Mouse (Mus musculus) embryonic facial prominence, embryonic 12.5 days (tissue): ENCODE data around the gene Kcnc1. TPM values are rescaled to one million over a fixed set of nuclear protein-coding genes. Genes with fewer than 3 reads are reported as not detected.

Experiments used
- ATAC-seq: fragments of 200-750 bp; cut with Nextera tagmentation; 2 replicates; pipeline ENCODE4 v1.8.0; 2017; ENCODE audit not compliant: insufficient number of reproducible peaks, insufficient read depth, low FRiP score, low TSS enrichment
- H3K27ac ChIP-seq: fragments of 300-500 bp; sonication (generic); 2 replicates; pipeline ENCODE4 v1.5.1; 2016; ENCODE audit warnings: mild to moderate bottlenecking
- H3K27me3 ChIP-seq: fragments of 300-500 bp; sonication (generic); 2 replicates; pipeline ENCODE4 v1.6.1; 2016; ENCODE audit warnings: mild to moderate bottlenecking, moderate library complexity
- H3K36me3 ChIP-seq: fragments of 300-500 bp; sonication (generic); 2 replicates; pipeline ENCODE4 v1.6.1; 2016; ENCODE audit warnings: mild to moderate bottlenecking
- H3K4me1 ChIP-seq: fragments of 300-500 bp; sonication (generic); 2 replicates; pipeline ENCODE4 v1.6.1; 2016
- H3K4me2 ChIP-seq: fragments of 300-500 bp; sonication (generic); replicated peaks from 2 replicates; pipeline ENCODE4 v1.6.1; 2016; ENCODE audit warnings: mild to moderate bottlenecking, moderate library complexity
- H3K4me3 ChIP-seq: fragments of 300-500 bp; sonication (generic); 2 replicates; pipeline ENCODE4 v1.5.1; 2016; ENCODE audit warnings: mild to moderate bottlenecking
- H3K9ac ChIP-seq: fragments of 300-500 bp; sonication (generic); 2 replicates; pipeline ENCODE4 v1.6.1; 2016; ENCODE audit warnings: mild to moderate bottlenecking, moderate library complexity
- H3K9me3 ChIP-seq: fragments of 300-500 bp; sonication (generic); 2 replicates; pipeline ENCODE4 v1.6.1; 2016; ENCODE audit warnings: mild to moderate bottlenecking, moderate library complexity
- WGBS: fragments of 180-500 bp; shearing (Covaris S2); methylation state at CpG from one replicate; pipeline ENCODE4 v1.1.7; 2016; 5-methylcytosine and 5-hydroxymethylcytosine counted together
- polyA plus RNA-seq: library from polyadenylated mRNA; unstranded; fragments of >200 nt; fragmentation: Nextera tagmentation; extraction: Ambion mirVana; gene quantifications from 2 replicates; pipeline ENCODE4 v1.2.1, GENCODE M21; 2016

Gene Kcnc1
- polyA plus RNA-seq, 1 experiment from 2014 or later: 0.50 TPM

- no peak overlapping the region for H3K4me2 ChIP-seq
- no peak overlapping the region for H3K27ac ChIP-seq
- no peaks in the 10 kb centered on the region for H3K4me1 ChIP-seq
- WGBS: 78% methylated on average over 4 of the region's 4 CpGs
- no peak overlapping the region for H3K4me3 ChIP-seq
- no peak overlapping the region for H3K9ac ChIP-seq
- H3K27me3 ChIP-seq: peaks cover 4% of the 10 kb centered on the region; the same call in 1 of the 2 replicates
- no peaks in the 10 kb centered on the region for H3K36me3 ChIP-seq
- H3K9me3 ChIP-seq: no peaks in the 10 kb centered on the region; the same call in 1 of the 2 replicates
- ATAC-seq: no peak
These were observed 28.7 kb downstream of the Kcnc1 start for GRCm38 (mm10) chr7:46425012-46425411.

GRCm38 (mm10) chr7:46433874-46434273, 37.6 kb downstream of the Kcnc1 start:
- WGBS: 76% methylated on average over 5 of the region's 5 CpGs
- no peaks in the 10 kb centered on the region for H3K36me3 ChIP-seq
- no peak overlapping the region for H3K9ac ChIP-seq
- no peak overlapping the region for H3K4me2 ChIP-seq
- no peaks in the 10 kb centered on the region for H3K9me3 ChIP-seq
- no peak overlapping the region for H3K4me3 ChIP-seq
- H3K27me3 ChIP-seq: no peaks in the 10 kb centered on the region
- no peak overlapping the region for H3K27ac ChIP-seq
- ATAC-seq: peak; percentile 64; the same call in 1 of the 2 replicates
- H3K4me1 ChIP-seq: no peaks in the 10 kb centered on the region

- 94% methylated on average over 5 of the region's 5 CpGs for WGBS
- ATAC-seq: no peak
These were observed 39.5 kb downstream of the Kcnc1 start for GRCm38 (mm10) chr7:46435833-46436232.

GRCm38 (mm10) chr7:46438537-46439141, 42.3 kb downstream of the Kcnc1 start:
- ATAC-seq: no peak
- no peak overlapping the region for H3K27ac ChIP-seq
- H3K9ac ChIP-seq: no peak overlapping the region
- no peaks in the 10 kb centered on the region for H3K27me3 ChIP-seq
- H3K36me3 ChIP-seq: no peaks in the 10 kb centered on the region
- no peaks in the 10 kb centered on the region for H3K9me3 ChIP-seq
- WGBS: 38% methylated on average over 9 of the region's 9 CpGs
- no peak overlapping the region for H3K4me2 ChIP-seq
- H3K4me1 ChIP-seq: no peaks in the 10 kb centered on the region
- no peak overlapping the region for H3K4me3 ChIP-seq

More at GRCm38 (mm10) chr7:46435833-46436232, 39.5 kb downstream of the Kcnc1 start:
- H3K9me3 ChIP-seq: no peaks in the 10 kb centered on the region
- no peaks in the 10 kb centered on the region for H3K27me3 ChIP-seq
- H3K36me3 ChIP-seq: no peaks in the 10 kb centered on the region
- no peak overlapping the region for H3K4me3 ChIP-seq
- H3K4me1 ChIP-seq: no peaks in the 10 kb centered on the region
- no peak overlapping the region for H3K27ac ChIP-seq
- H3K9ac ChIP-seq: no peak overlapping the region
- H3K4me2 ChIP-seq: no peak overlapping the region

- Histone ChIP-seq H3K4me1 (no peaks in the 10 kb centered on the region), H3K4me2 (no peak overlapping the region), H3K9me3 (no peaks in the 10 kb centered on the region), H3K27ac (no peak overlapping the region), H3K27me3 (no peaks in the 10 kb centered on the region), H3K4me3 (no peak overlapping the region), H3K9ac (no peak overlapping the region), H3K36me3 (no peaks in the 10 kb centered on the region)
- WGBS: 81% methylated on average over 10 of the region's 10 CpGs
- no peak for ATAC-seq
These were observed 46.9 kb downstream of the Kcnc1 start for GRCm38 (mm10) chr7:46443163-46443562.

- 0 out of 2 replicates have a peak, but pooled peaks cover 7% of the 10 kb centered on the region for H3K4me1 ChIP-seq
- no peaks in the 10 kb centered on the region for H3K36me3 ChIP-seq
- H3K9me3 ChIP-seq: no peaks in the 10 kb centered on the region
- no peak for ATAC-seq
- no peaks in the 10 kb centered on the region for H3K27me3 ChIP-seq
- no peak overlapping the region for H3K27ac ChIP-seq
- WGBS: 75% methylated on average over 6 of the region's 6 CpGs
- no peak overlapping the region for H3K4me3 ChIP-seq
- no peak overlapping the region for H3K9ac ChIP-seq
- H3K4me2 ChIP-seq: no peak overlapping the region
These were observed 49.6 kb downstream of the Kcnc1 start for GRCm38 (mm10) chr7:46445896-46446295.

- no peak overlapping the region for H3K9ac ChIP-seq
- 0 out of 2 replicates have a peak, but pooled peaks cover 7% of the 10 kb centered on the region for H3K4me1 ChIP-seq
- H3K4me2 ChIP-seq: no peak overlapping the region
- H3K9me3 ChIP-seq: no peaks in the 10 kb centered on the region
- no peak for ATAC-seq
- H3K36me3 ChIP-seq: no peaks in the 10 kb centered on the region
- H3K4me3 ChIP-seq: no peak overlapping the region
- 58% methylated on average over 9 of the region's 9 CpGs for WGBS
- H3K27me3 ChIP-seq: no peaks in the 10 kb centered on the region
- H3K27ac ChIP-seq: no peak overlapping the region
These were observed 51.3 kb downstream of the Kcnc1 start for GRCm38 (mm10) chr7:46447473-46448165.

GRCm38 (mm10) chr7:46448922-46449645, 52.8 kb downstream of the Kcnc1 start:
- ATAC-seq: no peak
- no peak overlapping the region for H3K4me2 ChIP-seq
- 48% methylated on average over 6 of the region's 6 CpGs for WGBS

GRCm38 (mm10) chr7:46453930-46454679, 57.8 kb downstream of the Kcnc1 start:
- no peak for ATAC-seq

More at GRCm38 (mm10) chr7:46448922-46449645, 52.8 kb downstream of the Kcnc1 start:
- Histone ChIP-seq H3K27ac (no peak overlapping the region), H3K36me3 (no peaks in the 10 kb centered on the region), H3K9me3 (no peaks in the 10 kb centered on the region), H3K27me3 (no peaks in the 10 kb centered on the region), H3K9ac (no peak overlapping the region), H3K4me1 (0 out of 2 replicates have a peak, but pooled peaks cover 7% of the 10 kb centered on the region), H3K4me3 (no peak overlapping the region)

GRCm38 (mm10) chr7:46457889-46458288, 61.6 kb downstream of the Kcnc1 start:
- 75% methylated on average over 3 of the region's 3 CpGs for WGBS
- Histone ChIP-seq H3K27me3 (no peaks in the 10 kb centered on the region), H3K27ac (no peak overlapping the region), H3K4me3 (no peak overlapping the region), H3K4me1 (no peaks in the 10 kb centered on the region), H3K4me2 (no peak overlapping the region), H3K36me3 (no peaks in the 10 kb centered on the region), H3K9ac (no peak overlapping the region), H3K9me3 (no peaks in the 10 kb centered on the region)
- ATAC-seq: no peak

More at GRCm38 (mm10) chr7:46453930-46454679, 57.8 kb downstream of the Kcnc1 start:
- H3K4me3 ChIP-seq: no peak overlapping the region
- 0 out of 2 replicates have a peak, but pooled peaks cover 6% of the 10 kb centered on the region for H3K4me1 ChIP-seq
- H3K9me3 ChIP-seq: no peaks in the 10 kb centered on the region
- 45% methylated on average over 10 of the region's 10 CpGs for WGBS
- no peak overlapping the region for H3K9ac ChIP-seq
- H3K36me3 ChIP-seq: no peaks in the 10 kb centered on the region
- H3K27me3 ChIP-seq: no peaks in the 10 kb centered on the region
- H3K27ac ChIP-seq: no peak overlapping the region
- no peak overlapping the region for H3K4me2 ChIP-seq

- Histone ChIP-seq H3K27ac (no peak overlapping the region), H3K9ac (no peak overlapping the region), H3K27me3 (no peaks in the 10 kb centered on the region), H3K9me3 (no peaks in the 10 kb centered on the region), H3K4me1 (no peaks in the 10 kb centered on the region), H3K4me3 (no peak overlapping the region), H3K36me3 (no peaks in the 10 kb centered on the region), H3K4me2 (no peak overlapping the region)
- ATAC-seq: no peak
- 81% methylated on average over 2 of the region's 2 CpGs for WGBS
These were observed 62.9 kb downstream of the Kcnc1 start for GRCm38 (mm10) chr7:46459200-46459599.
